Mouse (Mus musculus) lung, embryonic 15.5 days (tissue): ENCODE results near the gene Spaar. TPM values are rescaled to one million over a fixed set of nuclear protein-coding genes. Genes with fewer than 3 reads are reported as not detected.

Source experiments
- ATAC-seq: fragments of 200-750 bp; cut with Nextera tagmentation; 2 replicates; pipeline ENCODE4 v1.8.0; 2017; ENCODE audit warnings: moderate number of reproducible peaks, borderline replicate concordance; ENCODE audit not compliant: low FRiP score, low TSS enrichment; ENCODE audit errors: extremely low read depth
- H3K27ac ChIP-seq: fragments of 300-500 bp; sonication (generic); 2 replicates; pipeline ENCODE4 v1.5.1; 2015; ENCODE audit warnings: moderate library complexity, mild to moderate bottlenecking, inconsistent platforms
- H3K27me3 ChIP-seq: fragments of 300-500 bp; sonication (generic); 2 replicates; pipeline ENCODE4 v1.6.1; 2015; ENCODE audit warnings: inconsistent platforms
- H3K36me3 ChIP-seq: fragments of 300-500 bp; sonication (generic); 2 replicates; pipeline ENCODE4 v1.6.1; 2015; ENCODE audit warnings: inconsistent platforms
- H3K4me1 ChIP-seq: fragments of 300-500 bp; sonication (generic); 2 replicates; pipeline ENCODE4 v1.6.1; 2015; ENCODE audit warnings: inconsistent platforms
- H3K4me2 ChIP-seq: fragments of 300-500 bp; sonication (generic); 2 replicates; pipeline ENCODE4 v1.6.1; 2015; ENCODE audit warnings: inconsistent platforms, mild to moderate bottlenecking, moderate library complexity
- H3K4me3 ChIP-seq: fragments of 300-500 bp; sonication (generic); 2 replicates; pipeline ENCODE4 v1.5.1; 2015; ENCODE audit warnings: mild to moderate bottlenecking, inconsistent platforms
- H3K9ac ChIP-seq: fragments of 300-500 bp; sonication (generic); 2 replicates; pipeline ENCODE4 v1.6.1; 2015; ENCODE audit warnings: inconsistent platforms
- H3K9me3 ChIP-seq: fragments of 300-500 bp; sonication (generic); 2 replicates; pipeline ENCODE4 v1.6.1; 2016; ENCODE audit warnings: inconsistent platforms
- WGBS: fragments of 180-500 bp; shearing (Covaris S2); methylation state at CpG from one replicate; pipeline ENCODE4 v1.1.7; 2015; 5-methylcytosine and 5-hydroxymethylcytosine counted together
- polyA plus RNA-seq: library from polyadenylated mRNA; unstranded; fragments of >200 nt; fragmentation: Nextera tagmentation; extraction: Ambion mirVana; gene quantifications from 2 replicates; pipeline ENCODE4 v1.2.1, GENCODE M21; 2015

The Spaar gene
- polyA plus RNA-seq, 1 experiment from 2014 or later, result 0.62 TPM

- Histone ChIP-seq H3K4me1 (peaks cover 55% of the 10 kb centered on the region), H3K36me3 (no peaks in the 10 kb centered on the region), H3K9ac (no peak overlapping the region), H3K27ac (peak overlapping the region; percentile 87), H3K27me3 (no peaks in the 10 kb centered on the region), H3K9me3 (no peaks in the 10 kb centered on the region), H3K4me2 (0 out of 2 replicates have a peak overlapping the region, but pooled peaks have one; percentile 1), H3K4me3 (no peak overlapping the region)
- ATAC-seq, result no peak
- 60% methylated on average over 21 of the region's 21 CpGs for WGBS
Observed at GRCm38 (mm10) chr4:43730750-43731297, 990 bp downstream of the Spaar start.

- peaks cover 42% of the 10 kb centered on the region for H3K4me1 ChIP-seq
- no peak for ATAC-seq
- no peak overlapping the region for H3K4me3 ChIP-seq
- H3K27me3 ChIP-seq, result no peaks in the 10 kb centered on the region
- WGBS, result 0% methylated on average over 1 of the region's 1 CpGs
- no peak overlapping the region for H3K27ac ChIP-seq
- no peak overlapping the region for H3K9ac ChIP-seq
- no peaks in the 10 kb centered on the region for H3K9me3 ChIP-seq
- H3K36me3 ChIP-seq, result no peaks in the 10 kb centered on the region
- H3K4me2 ChIP-seq, result no peak overlapping the region
Observed at GRCm38 (mm10) chr4:43732171-43732570, 2.3 kb downstream of the Spaar start.

GRCm38 (mm10) chr4:43733186-43733585 is 3.4 kb downstream of the Spaar start:
- Histone ChIP-seq H3K4me3 (no peak overlapping the region), H3K27ac (no peak overlapping the region), H3K27me3 (no peaks in the 10 kb centered on the region), H3K4me1 (peaks cover 32% of the 10 kb centered on the region), H3K4me2 (no peak overlapping the region), H3K9me3 (no peaks in the 10 kb centered on the region), H3K9ac (no peak overlapping the region), H3K36me3 (no peaks in the 10 kb centered on the region)
- no peak for ATAC-seq
- 79% methylated on average over 5 of the region's 5 CpGs for WGBS

GRCm38 (mm10) chr4:43737144-43737543 is 7.3 kb downstream of the Spaar start:
- H3K4me1 ChIP-seq, result no peaks in the 10 kb centered on the region
- no peaks in the 10 kb centered on the region for H3K36me3 ChIP-seq
- H3K9me3 ChIP-seq, result no peaks in the 10 kb centered on the region
- 55% methylated on average over 6 of the region's 6 CpGs for WGBS
- H3K4me2 ChIP-seq, result no peak overlapping the region
- ATAC-seq, result peak; percentile 34; the same call in 1 of the 2 replicates
- peak overlapping the region; percentile 31; the same call in 1 of the 2 replicates for H3K27ac ChIP-seq
- H3K27me3 ChIP-seq, result no peaks in the 10 kb centered on the region
- no peak overlapping the region for H3K4me3 ChIP-seq
- no peak overlapping the region for H3K9ac ChIP-seq

GRCm38 (mm10) chr4:43738989-43739674 is 9.3 kb downstream of the Spaar start:
- no peak overlapping the region for H3K4me3 ChIP-seq
- WGBS, result 45% methylated on average over 8 of the region's 8 CpGs
- H3K4me2 ChIP-seq, result no peak overlapping the region
- H3K9ac ChIP-seq, result no peak overlapping the region
- ATAC-seq, result no peak
- no peaks in the 10 kb centered on the region for H3K4me1 ChIP-seq
- no peak overlapping the region; the same call in 1 of the 2 replicates for H3K27ac ChIP-seq
- H3K36me3 ChIP-seq, result no peaks in the 10 kb centered on the region
- no peaks in the 10 kb centered on the region for H3K9me3 ChIP-seq
- H3K27me3 ChIP-seq, result no peaks in the 10 kb centered on the region

- H3K4me3 ChIP-seq, result no peak overlapping the region
- H3K4me2 ChIP-seq, result no peak overlapping the region
- H3K36me3 ChIP-seq, result no peaks in the 10 kb centered on the region
- no peaks in the 10 kb centered on the region for H3K4me1 ChIP-seq
- H3K9ac ChIP-seq, result no peak overlapping the region
- no peak for ATAC-seq
- 45% methylated on average over 5 of the region's 5 CpGs for WGBS
- no peak overlapping the region for H3K27ac ChIP-seq
- H3K27me3 ChIP-seq, result no peaks in the 10 kb centered on the region
- H3K9me3 ChIP-seq, result no peaks in the 10 kb centered on the region
Observed at GRCm38 (mm10) chr4:43741526-43741925, 11.7 kb downstream of the Spaar start.

- no peak overlapping the region for H3K4me3 ChIP-seq
- no peak overlapping the region for H3K4me2 ChIP-seq
- 32% methylated on average over 4 of the region's 4 CpGs for WGBS
- ATAC-seq, result no peak
- no peak overlapping the region for H3K9ac ChIP-seq
- H3K27ac ChIP-seq, result no peak overlapping the region
- H3K36me3 ChIP-seq, result no peaks in the 10 kb centered on the region
- H3K4me1 ChIP-seq, result peaks cover 3% of the 10 kb centered on the region; the same call in 1 of the 2 replicates
- H3K9me3 ChIP-seq, result no peaks in the 10 kb centered on the region
- H3K27me3 ChIP-seq, result no peaks in the 10 kb centered on the region
Observed at GRCm38 (mm10) chr4:43742637-43743036, 12.8 kb downstream of the Spaar start.

GRCm38 (mm10) chr4:43743099-43743498 is 13.3 kb downstream of the Spaar start:
- Histone ChIP-seq H3K4me3 (no peak overlapping the region), H3K27me3 (no peaks in the 10 kb centered on the region), H3K4me1 (peaks cover 3% of the 10 kb centered on the region; the same call in 1 of the 2 replicates), H3K36me3 (no peaks in the 10 kb centered on the region), H3K9ac (no peak overlapping the region), H3K4me2 (no peak overlapping the region), H3K27ac (no peak overlapping the region), H3K9me3 (no peaks in the 10 kb centered on the region)
- ATAC-seq, result no peak
- WGBS, result 16% methylated on average over 1 of the region's 1 CpGs

GRCm38 (mm10) chr4:43745187-43745586 is 15.4 kb downstream of the Spaar start:
- peaks cover 6% of the 10 kb centered on the region; the same call in 1 of the 2 replicates for H3K4me1 ChIP-seq
- H3K9ac ChIP-seq, result no peak overlapping the region
- ATAC-seq, result no peak
- no peaks in the 10 kb centered on the region for H3K36me3 ChIP-seq
- H3K9me3 ChIP-seq, result no peaks in the 10 kb centered on the region
- no peak overlapping the region for H3K4me2 ChIP-seq
- H3K27ac ChIP-seq, result no peak overlapping the region
- 18% methylated on average over 6 of the region's 6 CpGs for WGBS
- H3K4me3 ChIP-seq, result no peak overlapping the region
- H3K27me3 ChIP-seq, result no peaks in the 10 kb centered on the region

- Histone ChIP-seq H3K4me1 (0 out of 2 replicates have a peak, but pooled peaks cover 6% of the 10 kb centered on the region), H3K27ac (no peak overlapping the region), H3K36me3 (no peaks in the 10 kb centered on the region), H3K9me3 (no peaks in the 10 kb centered on the region), H3K4me3 (no peak overlapping the region), H3K4me2 (no peak overlapping the region), H3K27me3 (no peaks in the 10 kb centered on the region), H3K9ac (no peak overlapping the region)
- ATAC-seq, result no peak
- 58% methylated on average over 6 of the region's 6 CpGs for WGBS
Observed at GRCm38 (mm10) chr4:43757213-43757612, 27.4 kb downstream of the Spaar start.

- ATAC-seq, result no peak
- Histone ChIP-seq H3K27ac (no peak overlapping the region), H3K9ac (no peak overlapping the region), H3K4me3 (no peak overlapping the region), H3K4me2 (no peak overlapping the region), H3K36me3 (no peaks in the 10 kb centered on the region), H3K4me1 (0 out of 2 replicates have a peak, but pooled peaks cover 6% of the 10 kb centered on the region), H3K9me3 (no peaks in the 10 kb centered on the region), H3K27me3 (no peaks in the 10 kb centered on the region)
- 72% methylated on average over 21 of the region's 21 CpGs for WGBS
Observed at GRCm38 (mm10) chr4:43759571-43760418, 30.0 kb downstream of the Spaar start.

- ATAC-seq, result no peak
- no peaks in the 10 kb centered on the region for H3K27me3 ChIP-seq
- H3K4me1 ChIP-seq, result 0 out of 2 replicates have a peak, but pooled peaks cover 6% of the 10 kb centered on the region
- no peak overlapping the region for H3K4me2 ChIP-seq
- no peaks in the 10 kb centered on the region for H3K9me3 ChIP-seq
- H3K9ac ChIP-seq, result no peak overlapping the region
- H3K4me3 ChIP-seq, result no peak overlapping the region
- no peaks in the 10 kb centered on the region for H3K36me3 ChIP-seq
- 78% methylated on average over 10 of the region's 10 CpGs for WGBS
- H3K27ac ChIP-seq, result no peak overlapping the region
Observed at GRCm38 (mm10) chr4:43760460-43760859, 30.6 kb downstream of the Spaar start.
